Mouse (Mus musculus) spleen, adult 2 months (tissue): ENCODE data around the gene Rab36. TPM values are rescaled to one million over a fixed set of nuclear protein-coding genes. Genes with fewer than 3 reads are reported as not detected.

Experiments used
- DNase-seq, 2 experiments: peaks; one replicate each; pipeline versions ENCODE4 v3.0.0 to v3.0.0-alpha.2; 2012 to 2021; ENCODE audit warnings: low spot score in 2 of 2, low read depth in 1 of 2
- H3K27ac ChIP-seq: fragments of 200-500 bp; 2 replicates; pipeline ENCODE4 v1.5.1; 2012; ENCODE audit warnings: low read length, inconsistent platforms; ENCODE audit not compliant: insufficient read depth
- H3K27me3 ChIP-seq: fragments of 200-500 bp; 2 replicates; pipeline ENCODE4 v1.6.1; 2012; ENCODE audit warnings: mild to moderate bottlenecking, moderate library complexity, low read length, inconsistent platforms; ENCODE audit not compliant: control insufficient read depth, insufficient read depth
- H3K36me3 ChIP-seq: fragments of 200-500 bp; 2 replicates; pipeline ENCODE4 v1.6.1; 2012; ENCODE audit warnings: mild to moderate bottlenecking, low read length, inconsistent platforms; ENCODE audit not compliant: control insufficient read depth, insufficient read depth
- H3K4me1 ChIP-seq: fragments of 200-500 bp; 2 replicates; pipeline ENCODE4 v1.6.1; 2011; ENCODE audit warnings: inconsistent platforms; ENCODE audit not compliant: control insufficient read depth, insufficient read depth, insufficient read length
- H3K4me3 ChIP-seq: fragments of 200-500 bp; 2 replicates; pipeline ENCODE4 v1.5.1; 2011; ENCODE audit warnings: mild to moderate bottlenecking, inconsistent platforms; ENCODE audit not compliant: insufficient read depth, insufficient read length; ENCODE audit errors: extremely low read depth
- CTCF ChIP-seq: fragments of 200-500 bp; IDR thresholded peaks from 2 replicates; pipeline ENCODE4 v1.5.1; 2011; ENCODE audit warnings: mild to moderate bottlenecking, inconsistent platforms; ENCODE audit not compliant: insufficient read depth, insufficient read length, insufficient replicate concordance; ENCODE audit errors: extremely low read depth
- POLR2A ChIP-seq: fragments of 200-500 bp; IDR thresholded peaks from 2 replicates; pipeline ENCODE4 v1.6.1; 2011; ENCODE audit warnings: low read depth, low read length, inconsistent platforms
- WGBS: fragments of 180-500 bp; shearing (Covaris S2); methylation state at CpG from one replicate; pipeline ENCODE4 v1.1.7; 2018; 5-methylcytosine and 5-hydroxymethylcytosine counted together
- polyA plus RNA-seq: library from polyadenylated mRNA; depleted of rRNA; stranded (reverse); fragments of >200 nt; gene quantifications from 2 replicates; pipeline ENCODE4 v1.2.3, GENCODE M21; 2012; rRNA removed

Gene Rab36
- polyA plus RNA-seq, 1 experiment: 3.7 TPM

DNA sequence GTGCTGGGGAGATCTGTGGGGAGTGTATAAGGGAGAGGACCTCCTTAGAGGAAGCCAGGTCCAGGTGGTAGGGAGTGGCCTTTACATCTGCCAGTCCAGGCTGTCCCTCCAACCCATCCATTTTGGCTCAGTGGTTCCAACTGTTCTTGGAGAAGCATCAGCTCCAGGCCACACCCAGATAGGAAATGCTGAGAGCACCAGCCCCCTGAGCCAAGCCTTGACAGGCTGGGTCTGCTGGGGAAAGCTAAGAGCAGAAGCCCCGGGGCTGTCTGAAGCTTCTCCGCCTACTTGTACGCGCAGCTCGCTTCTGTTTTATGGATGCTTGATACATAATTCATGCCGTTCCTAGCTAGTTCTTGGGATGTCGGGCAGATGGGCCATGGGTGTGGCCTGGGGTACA, 63.4 kb downstream of the Rab36 start:
- Histone ChIP-seq H3K27me3 (no peaks in the 10 kb centered on the region), H3K4me3 (no peak overlapping the region), H3K4me1 (peaks cover 9% of the 10 kb centered on the region; the same call in 1 of the 2 replicates), H3K27ac (no peak overlapping the region), H3K36me3 (no peaks in the 10 kb centered on the region)
- 91% methylated on average over 7 of the region's 7 CpGs for WGBS
- no peak for DNase-seq
- TF ChIP-seq POLR2A: no peak
- no peak for TF ChIP-seq CTCF

DNA sequence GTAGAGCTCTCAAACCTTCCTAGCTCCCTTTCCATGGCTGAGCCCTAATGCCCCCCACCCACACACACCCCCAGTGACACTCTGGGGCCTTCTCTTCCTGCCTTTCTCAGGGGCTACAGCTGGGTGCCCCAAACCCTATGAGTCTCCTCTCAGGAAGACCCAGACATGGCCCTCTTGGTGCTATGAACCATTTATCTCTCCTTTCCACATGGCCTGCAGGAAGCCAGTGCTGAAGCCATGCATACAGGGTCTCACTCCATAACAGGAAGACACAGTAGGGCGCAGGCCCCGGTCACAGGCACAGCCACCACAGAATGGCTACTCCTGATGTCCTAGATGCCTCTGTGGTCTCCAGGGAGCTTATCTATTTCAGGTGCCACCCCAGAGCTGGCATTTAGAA, 66.6 kb downstream of the Rab36 start:
- TF ChIP-seq CTCF (no peak), POLR2A (no peak)
- H3K27me3 ChIP-seq: no peaks in the 10 kb centered on the region

More for the DNA sequence above, 66.6 kb downstream of the Rab36 start:
- WGBS: 59% methylated on average over 2 of the region's 2 CpGs
- Histone ChIP-seq H3K4me1 (peaks cover 21% of the 10 kb centered on the region; the same call in 1 of the 2 replicates), H3K4me3 (no peak overlapping the region), H3K36me3 (no peaks in the 10 kb centered on the region), H3K27ac (no peak overlapping the region)
- no peak for DNase-seq

Other genes starting within 250 kb of the Rab36 start
- 5.3 and 10.8 TPM in 2 replicates for gene Gnaz, start 69.9 kb upstream of the Rab36 start, polyA plus RNA-seq
- 0.19 TPM in 1 of 2 replicates, not detected in the other for gene Rsph14, start 4.5 kb upstream of the Rab36 start, polyA plus RNA-seq
- gene Bcr, start 23.5 kb downstream of the Rab36 start, polyA plus RNA-seq: 17.8 and 18.2 TPM in 2 replicates
- 16.7 and 17.7 TPM in 2 replicates for gene Specc1l, start 175.0 kb downstream of the Rab36 start, polyA plus RNA-seq